Mouse (Mus musculus): ENCODE data around the gene Ndufs5. TPM values are rescaled to one million over a fixed set of nuclear protein-coding genes. Genes with fewer than 3 reads are reported as not detected.

Gene Ndufs5
- polyA plus RNA-seq, 1 experiment from 2014 or later: 406 TPM

GRCm38 (mm10) chr4:123664951-123665661 lies 52.9 kb downstream of the Ndufs5 start:
- Histone ChIP-seq H3K4me3 (peak overlapping the region; percentile 92), H3K4me1 (peaks cover 65% of the 10 kb centered on the region), H3K9ac (peak overlapping the region; percentile 99), H3K27ac (peak overlapping the region; percentile 99), H3K36me3 (ENCODE audit: poor library complexity, severe bottlenecking) (no peaks in the 10 kb centered on the region), H3K27me3 (no peaks in the 10 kb centered on the region), H3K9me3 (replicated peaks) (no peaks in the 10 kb centered on the region), H3K4me2 (peak overlapping the region; percentile 88)
- under 1% methylated on average over 57 of the region's 58 CpGs for WGBS
- peak; percentile 30; the same call in 1 of the 2 replicates for ATAC-seq

DNA sequence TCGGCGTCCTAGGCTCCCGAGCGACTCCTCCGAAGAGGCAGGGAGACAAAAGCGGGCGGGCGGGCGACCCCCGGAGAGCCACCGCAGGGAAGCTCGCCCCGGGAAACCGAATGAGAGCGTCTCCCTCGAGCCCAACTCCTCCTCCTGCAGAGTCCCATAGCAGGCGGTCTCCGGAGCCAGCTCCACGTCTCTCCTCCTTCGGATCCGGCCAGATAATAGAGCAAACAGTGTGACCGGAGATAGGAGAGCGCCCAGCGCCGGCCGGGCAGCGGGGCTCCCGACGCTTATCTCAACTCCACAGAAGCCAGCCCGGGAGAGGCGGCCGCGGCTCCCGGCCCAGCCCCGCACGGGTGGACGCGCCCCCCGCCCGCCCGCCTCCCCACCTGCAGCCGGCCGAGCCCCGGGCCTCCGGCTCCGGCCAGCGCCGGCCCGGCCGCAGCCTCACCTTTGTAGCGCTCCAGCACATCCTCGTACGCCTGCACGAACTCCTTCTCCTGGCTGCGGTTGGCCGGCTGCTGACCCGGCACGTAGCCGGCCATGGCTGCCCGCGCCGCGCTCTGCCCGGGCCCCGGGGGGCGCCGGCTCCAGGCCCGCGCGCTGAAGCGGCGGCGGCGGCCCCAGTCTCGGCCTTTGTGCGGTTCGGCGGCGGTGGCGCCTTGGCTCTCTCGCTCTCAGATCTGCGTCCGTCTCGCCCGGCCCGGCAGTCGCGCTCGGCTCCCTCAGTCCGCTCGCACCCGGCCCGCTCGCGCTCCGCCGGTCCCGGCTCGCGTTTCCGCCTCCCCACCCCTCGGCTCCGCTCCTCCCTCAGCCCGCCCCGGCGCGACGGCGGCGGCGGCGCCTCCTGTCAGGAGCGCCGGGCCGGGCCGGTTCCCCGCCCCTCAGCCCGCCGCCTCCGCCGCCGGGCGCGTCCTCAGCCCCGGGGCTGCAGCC lies 53.7 kb downstream of the Ndufs5 start:
- Histone ChIP-seq H3K27ac (peak overlapping the region; percentile 99), H3K4me3 (peak overlapping the region; percentile 92), H3K4me1 (peaks cover 60% of the 10 kb centered on the region), H3K4me2 (peak overlapping the region; percentile 88), H3K36me3 (ENCODE audit: poor library complexity, severe bottlenecking) (no peaks in the 10 kb centered on the region), H3K9ac (peak overlapping the region; percentile 99), H3K9me3 (replicated peaks) (no peaks in the 10 kb centered on the region), H3K27me3 (no peaks in the 10 kb centered on the region)
- ATAC-seq: peak; percentile 72
- WGBS: under 1% methylated on average over 95 of the region's 125 CpGs

DNA sequence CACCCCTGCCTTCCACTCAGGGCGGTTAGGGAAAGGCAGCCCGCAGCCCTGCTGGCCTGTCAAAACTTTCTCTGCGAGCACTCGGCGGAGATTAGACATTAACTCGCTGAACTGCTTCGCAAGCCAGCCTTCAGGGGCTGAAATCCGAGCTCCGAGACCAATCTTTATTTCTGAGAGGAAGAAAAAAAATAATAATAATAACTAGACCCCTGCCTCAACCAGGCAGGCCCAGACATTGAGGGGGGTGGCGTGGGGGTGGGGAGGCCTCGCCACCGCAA lies 54.4 kb downstream of the Ndufs5 start:
- Histone ChIP-seq H3K9ac (peak overlapping the region; percentile 99), H3K4me3 (peak overlapping the region; percentile 92), H3K36me3 (ENCODE audit: poor library complexity, severe bottlenecking) (no peaks in the 10 kb centered on the region), H3K27me3 (no peaks in the 10 kb centered on the region), H3K27ac (peak overlapping the region; percentile 99), H3K9me3 (replicated peaks) (no peaks in the 10 kb centered on the region), H3K4me2 (peak overlapping the region; percentile 88), H3K4me1 (peaks cover 60% of the 10 kb centered on the region)
- ATAC-seq: no peak
- WGBS: 0% methylated on average over 12 of the region's 12 CpGs

GRCm38 (mm10) chr4:123662914-123663687 lies 54.9 kb downstream of the Ndufs5 start:
- no peak for ATAC-seq
- Histone ChIP-seq H3K27ac (peak overlapping the region; percentile 99), H3K4me1 (peaks cover 65% of the 10 kb centered on the region), H3K36me3 (ENCODE audit: poor library complexity, severe bottlenecking) (no peaks in the 10 kb centered on the region), H3K27me3 (no peaks in the 10 kb centered on the region), H3K4me2 (peak overlapping the region; percentile 88), H3K4me3 (peak overlapping the region; percentile 92), H3K9ac (peak overlapping the region; percentile 99), H3K9me3 (replicated peaks) (no peaks in the 10 kb centered on the region)
- WGBS: under 1% methylated on average over 15 of the region's 15 CpGs

Other genes with a start within 250 kb of the Ndufs5 start
- gene Macf1, start 33.8 kb downstream of the Ndufs5 start, polyA plus RNA-seq (2015; fragmentation: Nextera tagmentation; extraction: Ambion mirVana): 62.6 and 65.9 TPM in 2 replicates
- gene Akirin1, start 32.1 kb upstream of the Ndufs5 start, polyA plus RNA-seq (2015; fragmentation: Nextera tagmentation; extraction: Ambion mirVana): 74.6 and 78.9 TPM in 2 replicates
- 0.61 and 1.3 TPM in 2 replicates for gene Rhbdl2, start 69.7 kb upstream of the Ndufs5 start, polyA plus RNA-seq (2015; fragmentation: Nextera tagmentation; extraction: Ambion mirVana)
- gene 4933427I04Rik, start 141.5 kb upstream of the Ndufs5 start, polyA plus RNA-seq (2015; fragmentation: Nextera tagmentation; extraction: Ambion mirVana): 0.10 and 0.12 TPM in 2 replicates
- gene Mycbp, start 186.6 kb upstream of the Ndufs5 start, polyA plus RNA-seq (2015; fragmentation: Nextera tagmentation; extraction: Ambion mirVana): 35.5 and 43.3 TPM in 2 replicates
- gene Rragc, start 199.2 kb upstream of the Ndufs5 start, polyA plus RNA-seq (2015; fragmentation: Nextera tagmentation; extraction: Ambion mirVana): 44.1 and 46.3 TPM in 2 replicates
- not detected in 2 replicates for gene 4930535I16Rik, start 199.8 kb upstream of the Ndufs5 start, polyA plus RNA-seq (2015; fragmentation: Nextera tagmentation; extraction: Ambion mirVana)

Data from forebrain, embryonic 13.5 days (tissue).